Comparison of ENCODE assay signal across 18 mouse cellular contexts in the genomic region with DNA sequence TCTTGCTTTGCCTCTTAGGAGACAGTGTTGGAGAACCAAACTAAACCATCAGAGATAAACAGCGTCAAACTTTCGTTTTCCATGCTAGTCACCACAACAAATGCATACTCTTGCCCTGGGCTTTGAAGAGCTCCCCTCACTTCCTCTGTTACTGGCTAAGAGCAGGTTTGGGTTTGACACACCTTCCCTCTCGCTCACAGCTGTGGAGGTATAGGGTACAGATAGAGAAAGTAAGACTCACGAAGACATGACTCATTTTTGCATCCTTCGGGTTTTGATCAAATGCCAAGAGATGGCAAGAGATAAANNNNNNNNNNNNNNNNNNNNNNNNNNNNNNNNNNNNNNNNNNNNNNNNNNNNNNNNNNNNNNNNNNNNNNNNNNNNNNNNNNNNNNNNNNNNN.
A peak's percentile ranks its signal among the peaks of the same experiment; 100 is the strongest.
DNase-seq lines count a peak whose midpoint lies in the region; ATAC-seq lines count a peak whose summit lies in the region.
"Had no signal": no experiment of that assay in that cellular context is flagged by ENCODE, and none has a peak within 500 bp of the region (broad histone marks: within the 10 kb centered on the region; RNA-seq: fewer than 3 reads in every experiment).

No protein-coding gene starts in this region.

- peak; percentile 93 for DNase-seq in 416B (ENCODE audit: low read depth)
- DNase-seq in thymus, postnatal 0 days (ENCODE audit: low spot score): peak; percentile 85
- DNase-seq in cerebellum, adult 11-12 months: no peak
- DNase-seq in hindbrain, embryonic 11.5 days (ENCODE audit: low spot score): no peak
- DNase-seq: cerebellum, adult 11 months; forebrain, postnatal 0 days; gastrocnemius, postnatal 14 days; lung, postnatal 10 days; retina, postnatal 1 day had no signal

- no peaks in the 10 kb centered on the region for H3K4me1 ChIP-seq in hindbrain, embryonic 11.5 days (replicated peaks; ENCODE audit: control insufficient read depth, insufficient read depth, low read length)
- no peaks in the 10 kb centered on the region for H3K4me1 ChIP-seq in heart, embryonic 11.5 days (ENCODE audit: control insufficient read depth, insufficient read depth, low read length)
- H3K4me1 ChIP-seq: intestine, embryonic 15.5 days; liver, embryonic 12.5 days; midbrain, embryonic 13.5 days; neural tube, embryonic 12.5 days had no signal

- peak; percentile 100 for ATAC-seq in CD4-positive, CD25-positive, alpha-beta regulatory T cell, adult 4 months
- ATAC-seq in megakaryocyte progenitor cell, adult 5-6 weeks (replicated peaks; ENCODE audit: poor library complexity): 0 out of 2 replicates have a peak, but pooled peaks have one; percentile 14
- ATAC-seq in hindbrain, embryonic 11.5 days (ENCODE audit: low FRiP score): no peak
- ATAC-seq in heart, embryonic 11.5 days (replicated peaks; ENCODE audit: insufficient number of reproducible peaks, low FRiP score, low TSS enrichment): no peak
- ATAC-seq: forebrain, postnatal 0 days; intestine, embryonic 15.5 days; liver, embryonic 12.5 days; midbrain, embryonic 13.5 days had no signal

- no peak overlapping the region for H3K4me2 ChIP-seq in hindbrain, embryonic 11.5 days (replicated peaks; ENCODE audit: low read depth, low read length)
- H3K4me2 ChIP-seq in heart, embryonic 11.5 days: no peak overlapping the region
- H3K4me2 ChIP-seq: intestine, embryonic 15.5 days; liver, embryonic 12.5 days; midbrain, embryonic 13.5 days; neural tube, embryonic 12.5 days had no signal

- no peak overlapping the region for H3K27ac ChIP-seq in hindbrain, embryonic 11.5 days (ENCODE audit: low read depth, low read length)
- H3K27ac ChIP-seq in heart, embryonic 11.5 days (ENCODE audit: low read depth, low read length): no peak overlapping the region
- H3K27ac ChIP-seq: intestine, embryonic 15.5 days; kidney, postnatal 0 days; liver, embryonic 12.5 days; midbrain, embryonic 13.5 days; neural tube, embryonic 12.5 days had no signal

- no peak overlapping the region for H3K4me3 ChIP-seq in hindbrain, embryonic 11.5 days (ENCODE audit: low read depth, low read length)
- H3K4me3 ChIP-seq in heart, embryonic 11.5 days (ENCODE audit: low read depth, low read length): no peak overlapping the region
- H3K4me3 ChIP-seq: erythroblast, embryonic 14.5 days; intestine, embryonic 15.5 days; liver, embryonic 12.5 days; midbrain, embryonic 13.5 days; neural tube, embryonic 12.5 days had no signal

- H3K36me3 ChIP-seq in hindbrain, embryonic 11.5 days (ENCODE audit: control insufficient read depth, insufficient read depth, low read length): no peaks in the 10 kb centered on the region
- H3K36me3 ChIP-seq in heart, embryonic 11.5 days (ENCODE audit: control insufficient read depth, insufficient read depth, low read length): no peaks in the 10 kb centered on the region
- H3K36me3 ChIP-seq: intestine, embryonic 15.5 days; liver, embryonic 12.5 days; midbrain, embryonic 13.5 days; neural tube, embryonic 12.5 days had no signal

- H3K9ac ChIP-seq in hindbrain, embryonic 11.5 days (ENCODE audit: low read depth, low read length): no peak overlapping the region
- H3K9ac ChIP-seq in heart, embryonic 11.5 days (ENCODE audit: low read depth, low read length): no peak overlapping the region
- H3K9ac ChIP-seq: forebrain, postnatal 0 days; intestine, embryonic 15.5 days; liver, embryonic 12.5 days; midbrain, embryonic 13.5 days; neural tube, embryonic 12.5 days had no signal

- H3K27me3 ChIP-seq in hindbrain, embryonic 11.5 days (ENCODE audit: control insufficient read depth, insufficient read depth, low read length): no peaks in the 10 kb centered on the region
- no peaks in the 10 kb centered on the region for H3K27me3 ChIP-seq in heart, embryonic 11.5 days (ENCODE audit: control insufficient read depth, insufficient read depth, low read length)
- H3K27me3 ChIP-seq: intestine, embryonic 15.5 days; liver, embryonic 12.5 days; midbrain, embryonic 13.5 days; neural tube, embryonic 12.5 days had no signal

- no peaks in the 10 kb centered on the region for H3K9me3 ChIP-seq in hindbrain, embryonic 11.5 days (ENCODE audit: control insufficient read depth, low read length)
- H3K9me3 ChIP-seq in heart, embryonic 11.5 days (replicated peaks; ENCODE audit: control insufficient read depth, low read length): no peaks in the 10 kb centered on the region
- H3K9me3 ChIP-seq: intestine, embryonic 15.5 days; liver, embryonic 12.5 days; midbrain, embryonic 13.5 days; neural tube, embryonic 12.5 days had no signal

- WGBS in hindbrain, embryonic 11.5 days: 92% methylated on average over 5 of the region's 5 CpGs
- WGBS in heart, embryonic 11.5 days (ENCODE audit: insufficient replicate concordance): 81% methylated on average over 5 of the region's 5 CpGs

Comparison
In these comparisons a context has a peak if more than half of its experiments do, and no peak if none do; other contexts are left out.
1. DNase-seq: peak in 416B (single experiment) and thymus, postnatal 0 days (single experiment); none in cerebellum, adult 11-12 months (single experiment) and hindbrain, embryonic 11.5 days (single experiment).
2. ATAC-seq: peak in CD4-positive, CD25-positive, alpha-beta regulatory T cell, adult 4 months (single experiment) and megakaryocyte progenitor cell, adult 5-6 weeks (single experiment); none in hindbrain, embryonic 11.5 days (single experiment) and heart, embryonic 11.5 days (single experiment).